Mouse (Mus musculus): ENCODE measurements around the gene Gm11037. TPM values are rescaled to one million over a fixed set of nuclear protein-coding genes. Genes with fewer than 3 reads are reported as not detected.
"Not testable (repeated sequence)": the region's sequence is repeated elsewhere in the genome, so short reads cannot be mapped to it uniquely, and the experiment has no call there.

Gm11037 gene
- polyA plus RNA-seq, 1 experiment: not detected

DNA sequence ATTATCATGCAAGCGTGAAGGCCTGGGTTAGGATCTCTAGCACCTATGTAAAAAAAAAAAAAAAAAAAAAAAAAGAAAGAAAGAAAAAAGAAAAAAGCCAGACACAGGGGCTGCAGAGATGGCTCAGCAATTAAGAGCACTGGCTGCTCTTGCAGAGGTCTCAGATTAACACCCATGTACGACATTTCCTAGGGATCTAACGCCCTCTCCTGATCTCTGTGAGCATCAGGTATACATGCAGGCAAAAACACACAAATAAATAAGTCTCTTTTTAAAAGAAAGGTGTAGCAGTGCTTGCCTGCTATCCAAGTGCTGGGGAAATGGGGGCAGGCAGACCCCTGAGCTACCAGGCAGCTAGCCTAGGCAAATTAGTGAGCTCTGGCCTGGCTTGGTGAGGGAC lies 31.8 kb upstream of the Gm11037 start:
- H3K4me3 ChIP-seq (ENCODE audit: insufficient read depth, low read length): no peak overlapping the region
- peaks cover 4% of the 10 kb centered on the region for H3K4me1 ChIP-seq (ENCODE audit: control insufficient read depth, insufficient read depth, low read length)
- H3K27ac ChIP-seq (ENCODE audit: insufficient read depth, low read length): no peak overlapping the region
- TF ChIP-seq CTCF (IDR thresholded peaks at IDR 0.05; ENCODE audit: borderline replicate concordance, insufficient read depth, low read length): no peak
- TF ChIP-seq POLR2A (IDR thresholded peaks at IDR 0.05; ENCODE audit: low read depth, low read length): no peak

DNA sequence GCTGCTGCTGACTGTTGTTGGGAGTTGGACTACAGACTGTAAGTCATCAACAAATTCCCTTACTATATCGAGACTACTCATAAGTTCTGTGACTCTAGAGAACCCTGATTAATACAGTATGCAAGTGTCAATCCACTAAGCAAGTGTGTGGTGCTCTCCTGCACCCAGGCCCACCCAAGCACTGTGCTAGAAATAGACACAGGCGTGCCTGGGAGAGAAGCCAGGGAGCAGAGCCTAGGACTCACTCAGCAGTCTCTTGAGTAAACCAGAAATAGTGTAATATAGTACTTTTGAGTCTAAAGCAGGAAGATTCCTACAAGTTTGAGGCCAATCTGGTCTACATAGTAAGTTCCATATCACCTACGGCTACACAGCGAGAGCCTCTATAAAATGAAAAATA lies 29.3 kb upstream of the Gm11037 start:
- H3K27ac ChIP-seq (ENCODE audit: insufficient read depth, low read length): no peak overlapping the region

DNA sequence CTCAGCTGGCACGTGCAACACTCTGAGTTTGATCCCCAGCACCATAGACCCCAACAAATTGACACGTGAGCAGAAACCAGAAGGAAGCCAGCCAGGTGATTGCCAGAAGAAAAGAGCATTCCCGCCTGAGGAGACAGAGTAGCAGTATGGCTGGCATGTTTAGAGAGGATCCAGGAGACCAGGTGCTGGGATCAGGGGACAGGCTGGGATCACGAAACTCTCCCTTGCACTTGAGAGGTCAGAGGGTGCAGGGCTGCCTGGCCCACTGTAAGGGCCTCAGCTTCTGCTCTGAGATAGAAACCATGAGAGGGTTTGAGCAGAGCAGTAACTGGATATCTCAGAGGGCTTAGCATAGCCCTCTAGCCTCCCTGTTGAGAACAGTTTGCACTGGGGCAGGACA lies 28.2 kb upstream of the Gm11037 start:
- H3K4me3 ChIP-seq (ENCODE audit: insufficient read depth, low read length); H3K27ac ChIP-seq (ENCODE audit: insufficient read depth, low read length); H3K4me1 ChIP-seq (ENCODE audit: control insufficient read depth, insufficient read depth, low read length): not testable (repeated sequence)

More for the DNA sequence above, 29.3 kb upstream of the Gm11037 start:
- no peak overlapping the region for H3K4me3 ChIP-seq (ENCODE audit: insufficient read depth, low read length)
- TF ChIP-seq CTCF (IDR thresholded peaks at IDR 0.05; ENCODE audit: borderline replicate concordance, insufficient read depth, low read length): no peak
- no peak for TF ChIP-seq POLR2A (IDR thresholded peaks at IDR 0.05; ENCODE audit: low read depth, low read length)
- H3K4me1 ChIP-seq (ENCODE audit: control insufficient read depth, insufficient read depth, low read length): no peaks in the 10 kb centered on the region

DNA sequence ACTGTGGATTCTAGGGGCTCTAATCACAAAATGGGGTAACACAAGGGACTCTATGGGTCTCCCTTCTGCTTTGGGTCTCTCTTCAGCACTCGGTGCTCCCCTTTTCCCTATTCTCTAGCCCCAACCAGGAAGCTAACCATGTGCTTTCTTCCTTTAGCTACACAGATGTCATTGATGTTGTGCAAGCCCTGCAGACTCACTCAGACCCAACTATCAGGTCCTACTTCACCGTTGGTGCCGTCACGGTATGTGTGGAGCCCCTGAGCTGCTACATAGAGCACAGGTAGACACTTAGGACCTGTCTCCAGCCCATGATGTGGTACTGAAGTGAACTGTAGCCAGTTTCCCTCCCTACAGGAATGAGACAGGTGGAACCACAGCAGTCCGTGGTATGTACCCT lies 27.3 kb upstream of the Gm11037 start:
- Histone ChIP-seq H3K4me1 (ENCODE audit: control insufficient read depth, insufficient read depth, low read length) (no peaks in the 10 kb centered on the region), H3K27ac (ENCODE audit: insufficient read depth, low read length) (no peak overlapping the region), H3K4me3 (ENCODE audit: insufficient read depth, low read length) (no peak overlapping the region)
- TF ChIP-seq CTCF (IDR thresholded peaks at IDR 0.05; ENCODE audit: borderline replicate concordance, insufficient read depth, low read length): no peak
- TF ChIP-seq POLR2A (IDR thresholded peaks at IDR 0.05; ENCODE audit: low read depth, low read length): no peak

- Histone ChIP-seq H3K4me1 (ENCODE audit: control insufficient read depth, insufficient read depth, low read length) (no peaks in the 10 kb centered on the region), H3K27ac (ENCODE audit: insufficient read depth, low read length) (no peak overlapping the region), H3K4me3 (ENCODE audit: insufficient read depth, low read length) (no peak overlapping the region)
- TF ChIP-seq CTCF (IDR thresholded peaks at IDR 0.05; ENCODE audit: borderline replicate concordance, insufficient read depth, low read length): no peak
- TF ChIP-seq POLR2A (IDR thresholded peaks at IDR 0.05; ENCODE audit: low read depth, low read length): no peak
Observed at GRCm38 (mm10) chr2:131118968-131119574, 14.2 kb upstream of the Gm11037 start.

GRCm38 (mm10) chr2:131124166-131124565 lies 9.1 kb upstream of the Gm11037 start:
- no peaks in the 10 kb centered on the region; the same call in 1 of the 2 replicates for H3K4me1 ChIP-seq (ENCODE audit: control insufficient read depth, insufficient read depth, low read length)
- TF ChIP-seq CTCF (IDR thresholded peaks at IDR 0.05; ENCODE audit: borderline replicate concordance, insufficient read depth, low read length): no peak
- TF ChIP-seq POLR2A (IDR thresholded peaks at IDR 0.05; ENCODE audit: low read depth, low read length): no peak
- H3K4me3 ChIP-seq (ENCODE audit: insufficient read depth, low read length): no peak overlapping the region
- H3K27ac ChIP-seq (ENCODE audit: insufficient read depth, low read length): no peak overlapping the region

DNA sequence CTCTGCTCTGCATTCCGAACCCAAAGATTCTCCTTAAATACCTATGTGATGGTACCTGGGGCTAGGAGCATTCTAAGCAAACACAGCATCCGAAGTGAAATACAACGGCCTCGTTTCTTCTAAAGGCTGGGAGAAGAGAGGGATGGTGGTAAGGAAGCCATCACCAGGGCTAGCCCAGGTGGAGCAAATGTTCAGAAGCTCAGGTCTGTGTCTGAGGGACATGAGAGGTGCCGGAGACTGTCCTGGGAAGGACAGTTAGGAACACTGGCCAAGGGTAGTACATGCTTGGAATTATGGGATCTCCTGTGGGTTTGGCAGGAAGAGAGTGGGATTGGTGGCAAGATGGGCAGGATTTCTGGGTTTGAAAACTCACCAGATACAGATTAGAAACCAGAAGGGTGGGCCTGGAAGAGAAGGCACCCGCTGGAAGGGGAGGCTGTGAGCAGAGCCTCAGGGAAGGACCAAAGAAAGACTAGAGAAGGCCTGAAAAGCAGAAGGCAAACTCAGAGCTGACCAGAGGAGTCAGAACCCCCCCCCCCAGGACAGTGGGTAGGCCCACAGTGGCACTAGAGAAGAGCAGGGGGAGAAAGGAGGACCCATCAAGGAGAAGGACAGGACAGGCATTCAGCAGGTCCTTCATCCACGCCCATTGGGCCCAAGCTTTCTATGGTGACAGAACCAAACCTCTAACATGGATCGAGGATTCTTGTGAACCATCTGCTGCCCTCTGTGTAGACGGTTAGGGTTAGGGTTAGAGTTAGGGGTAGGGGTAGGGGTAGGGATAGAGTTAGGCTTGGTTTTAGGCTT lies 7.9 kb upstream of the Gm11037 start:
- TF ChIP-seq POLR2A (IDR thresholded peaks at IDR 0.05; ENCODE audit: low read depth, low read length) (no peak), CTCF (IDR thresholded peaks at IDR 0.05; ENCODE audit: borderline replicate concordance, insufficient read depth, low read length) (no peak)
- H3K27ac ChIP-seq (ENCODE audit: insufficient read depth, low read length): no peak overlapping the region
- H3K4me3 ChIP-seq (ENCODE audit: insufficient read depth, low read length): no peak overlapping the region
- H3K4me1 ChIP-seq (ENCODE audit: control insufficient read depth, insufficient read depth, low read length): no peaks in the 10 kb centered on the region; the same call in 1 of the 2 replicates

DNA sequence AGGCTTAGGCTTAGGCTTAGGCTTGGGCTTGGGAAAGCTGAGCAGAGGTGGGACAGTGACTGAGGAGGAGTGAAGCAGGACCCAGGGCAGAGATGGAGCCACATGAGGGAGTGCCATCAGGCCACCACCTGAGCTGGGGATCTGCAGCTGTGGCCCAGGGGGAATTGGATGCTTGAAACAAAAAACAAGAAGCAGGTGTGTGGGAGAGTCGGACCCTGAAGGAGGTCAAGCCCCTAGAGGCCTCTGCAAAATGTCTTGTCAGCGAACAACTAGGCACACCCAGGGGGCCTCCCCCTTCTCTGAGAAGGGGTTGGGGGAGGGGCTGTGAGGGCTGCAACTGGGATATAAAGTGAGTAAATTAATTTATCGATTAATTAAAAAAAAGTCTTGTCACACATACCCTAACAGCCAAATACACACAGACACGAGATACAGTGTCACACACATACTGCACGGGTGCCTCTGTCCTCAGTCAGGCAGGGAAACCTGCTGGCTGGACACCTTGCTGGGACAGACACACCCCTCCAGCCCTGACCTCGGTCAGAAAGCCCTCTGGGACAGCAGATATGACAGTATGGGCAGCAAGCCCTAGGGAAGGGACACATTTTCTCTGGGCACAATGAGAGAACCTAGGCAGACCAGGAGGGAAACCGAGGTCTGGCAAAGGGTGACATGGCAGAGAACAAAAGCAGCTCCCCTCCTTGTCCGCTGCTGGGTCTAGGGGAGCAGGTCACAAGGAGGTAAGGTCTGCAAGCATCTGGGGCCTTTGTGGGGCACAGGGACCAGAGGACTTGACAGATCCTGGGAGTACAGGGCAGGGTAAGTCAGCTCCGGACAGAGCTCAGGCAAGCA lies 7.1 kb upstream of the Gm11037 start:
- Histone ChIP-seq H3K27ac (ENCODE audit: insufficient read depth, low read length) (no peak overlapping the region), H3K4me1 (ENCODE audit: control insufficient read depth, insufficient read depth, low read length) (no peaks in the 10 kb centered on the region; the same call in 1 of the 2 replicates), H3K4me3 (ENCODE audit: insufficient read depth, low read length) (no peak overlapping the region)
- no peak for TF ChIP-seq POLR2A (IDR thresholded peaks at IDR 0.05; ENCODE audit: low read depth, low read length)
- no peak for TF ChIP-seq CTCF (IDR thresholded peaks at IDR 0.05; ENCODE audit: borderline replicate concordance, insufficient read depth, low read length)

GRCm38 (mm10) chr2:131127161-131127730 lies 6.1 kb upstream of the Gm11037 start, which contains the start of gene Hspa12b:
Gene Hspa12b (plus strand): TSS chr2:131127280.
- Histone ChIP-seq H3K4me1 (ENCODE audit: control insufficient read depth, insufficient read depth, low read length) (no peaks in the 10 kb centered on the region; the same call in 1 of the 2 replicates), H3K27ac (ENCODE audit: insufficient read depth, low read length) (no peak within 1 kb of the TSS), H3K4me3 (ENCODE audit: insufficient read depth, low read length) (peak within 1 kb of the TSS; percentile 55)
- peak; percentile 73 for TF ChIP-seq POLR2A (IDR thresholded peaks at IDR 0.05; ENCODE audit: low read depth, low read length)
- no peak for TF ChIP-seq CTCF (IDR thresholded peaks at IDR 0.05; ENCODE audit: borderline replicate concordance, insufficient read depth, low read length)

Measured in embryonic fibroblast, embryonic 13.5 days (primary cell).